Mouse (Mus musculus): ENCODE data around the gene Cntfr.

Cntfr gene

DNA sequence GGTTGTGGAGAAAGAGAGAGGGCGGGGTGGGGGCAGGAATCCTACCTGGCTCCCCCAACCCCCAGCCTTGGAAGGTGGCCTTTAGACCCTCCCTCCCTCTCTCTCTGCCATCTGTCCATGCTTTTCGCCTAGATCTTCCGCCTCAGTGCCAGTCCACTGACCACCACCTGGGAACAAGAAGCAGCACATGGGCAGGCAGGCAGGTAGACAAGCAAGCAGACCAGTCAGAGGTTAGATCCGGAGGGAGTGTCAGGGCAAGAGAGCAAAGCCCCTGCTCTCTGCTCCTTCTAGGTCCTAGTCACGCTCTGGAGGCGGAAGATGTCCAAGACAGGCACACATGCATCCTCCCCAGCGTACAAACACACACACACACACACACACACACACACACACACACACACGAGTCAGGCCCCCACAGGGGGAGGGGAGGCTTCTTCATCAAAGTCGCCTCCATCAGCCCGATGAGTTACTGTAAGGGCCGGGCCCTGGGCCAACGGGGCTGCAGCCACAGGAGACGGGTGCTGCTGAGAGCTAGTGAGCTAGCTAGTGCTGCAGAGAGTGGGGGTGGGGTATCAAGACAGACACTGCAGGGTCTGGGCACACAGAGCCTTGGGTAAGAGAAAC lies 19.8 kb downstream of the Cntfr start:
- DNase-seq (ENCODE audit: low spot score), result no peak

DNA sequence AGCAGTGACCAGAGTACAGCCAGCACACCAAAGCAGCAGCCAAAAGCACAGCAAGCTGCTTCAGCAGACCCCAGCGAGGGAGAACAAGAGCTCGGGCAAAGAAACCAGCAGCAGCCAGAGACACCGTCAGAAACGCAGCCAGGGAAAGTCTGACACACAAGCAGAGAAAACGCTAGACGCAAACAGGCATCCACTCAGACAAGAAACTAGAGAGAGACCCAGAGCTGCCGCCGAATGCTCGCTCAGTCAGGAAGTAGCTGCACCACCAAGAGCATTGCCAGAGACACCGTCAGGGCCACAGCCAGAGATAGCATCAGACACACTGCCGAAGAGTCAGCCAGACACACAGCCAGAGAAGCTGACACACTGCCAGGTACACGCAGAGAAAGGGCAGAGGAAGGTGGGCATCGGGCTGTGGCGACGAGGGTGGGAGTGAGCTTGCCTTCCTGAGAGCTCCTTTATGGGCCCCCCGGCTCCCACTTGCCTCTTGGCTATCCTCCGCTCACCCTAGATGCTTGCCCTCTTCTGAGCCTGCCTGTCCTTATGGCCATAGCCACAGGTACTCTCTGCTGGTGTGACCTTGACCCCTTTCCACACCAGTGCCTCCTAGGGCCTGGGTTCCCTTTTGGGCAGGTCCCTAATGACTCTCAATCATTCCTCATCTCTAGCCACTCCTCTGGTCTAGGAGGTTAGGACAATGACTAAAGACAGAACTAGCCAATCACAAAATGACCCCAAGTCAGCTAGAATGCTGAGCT lies 20.5 kb downstream of the Cntfr start:
- no peak for DNase-seq (ENCODE audit: low spot score)

DNA sequence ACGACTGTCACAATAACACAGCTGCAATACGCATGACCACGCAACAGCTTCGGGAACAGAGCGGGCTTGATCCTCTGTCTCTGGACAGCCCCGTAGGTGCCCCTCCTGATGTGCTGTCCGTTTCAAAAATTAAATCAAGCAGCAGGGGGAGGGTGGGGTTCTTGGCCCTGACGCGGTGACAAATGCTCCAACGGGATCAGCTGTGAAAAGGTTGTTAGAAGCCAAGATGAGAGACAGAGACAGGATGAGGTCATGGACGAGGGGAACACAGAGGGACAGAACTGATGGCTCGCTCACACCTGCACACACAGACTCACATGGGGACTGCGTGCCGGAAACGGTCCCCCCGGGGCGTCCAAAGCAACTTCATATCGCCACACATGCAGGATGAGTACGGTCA lies 23.7 kb downstream of the Cntfr start:
- no peak for DNase-seq (ENCODE audit: low spot score)

DNA sequence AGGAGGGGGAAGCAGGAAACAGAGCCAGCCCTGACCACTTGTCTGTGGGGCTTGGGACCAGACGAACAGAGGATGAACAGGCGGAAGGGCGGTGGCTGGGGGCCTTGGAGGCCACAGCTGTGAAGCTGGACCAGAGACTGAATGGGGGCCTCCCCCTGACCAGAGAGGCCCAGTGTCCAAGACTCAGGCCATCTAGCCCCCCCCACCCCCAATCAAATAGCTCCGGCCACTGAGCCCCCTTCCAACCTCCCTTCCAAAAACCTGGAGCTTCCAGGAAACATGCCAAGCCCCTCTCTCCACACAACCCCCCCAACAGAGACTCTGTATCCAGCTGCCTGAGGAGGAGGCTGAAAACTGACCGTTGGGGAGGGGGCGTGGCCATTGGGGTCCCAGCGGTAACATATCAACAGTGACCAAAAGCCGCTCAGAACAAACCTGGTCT lies 24.3 kb downstream of the Cntfr start:
- no peak for DNase-seq (ENCODE audit: low spot score)

DNA sequence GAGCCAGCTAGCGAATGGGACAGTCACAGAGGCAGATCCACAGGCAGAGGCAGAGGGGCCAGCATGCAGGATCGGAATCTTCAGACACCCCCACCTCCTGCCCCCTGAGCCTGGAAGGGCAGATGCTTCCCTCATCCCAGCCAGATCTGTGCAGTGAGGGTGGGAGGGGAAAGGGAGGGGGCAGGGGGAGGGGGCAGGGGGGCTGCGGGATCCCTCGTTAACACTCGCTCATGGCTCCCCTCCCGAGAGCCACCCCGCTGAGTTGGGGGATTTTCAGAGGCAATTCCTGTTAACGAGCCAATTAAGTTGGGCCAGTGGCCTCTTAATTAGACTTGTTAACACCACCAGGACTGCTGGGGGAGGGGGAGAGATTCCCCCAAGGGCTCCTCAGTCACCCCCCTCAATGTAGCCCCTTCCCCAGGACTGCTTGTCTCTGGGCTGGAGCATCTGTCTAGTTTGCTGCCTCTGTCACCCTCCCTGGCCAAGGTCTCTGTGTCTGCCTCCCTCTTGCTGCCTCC lies 24.9 kb downstream of the Cntfr start:
- peak; percentile 67 for DNase-seq (ENCODE audit: low spot score)

DNA sequence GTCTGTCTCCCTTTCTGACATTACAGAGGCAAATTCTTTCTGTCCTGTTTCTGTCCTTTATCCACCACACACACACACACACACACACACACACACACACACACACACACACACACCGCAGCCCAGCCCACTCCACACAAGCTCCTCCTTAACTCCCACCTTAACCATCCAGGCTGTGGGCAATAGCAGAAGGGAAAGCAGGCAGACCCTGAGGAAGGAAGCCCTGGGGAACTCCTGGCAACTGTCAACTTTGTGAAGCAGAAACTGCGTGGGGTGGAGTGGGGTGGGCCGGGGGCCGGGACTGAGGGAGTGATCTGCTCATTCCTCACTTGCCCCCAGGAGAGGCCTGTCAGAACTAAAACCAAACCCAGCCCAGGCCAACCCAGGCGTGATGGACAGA lies 25.4 kb downstream of the Cntfr start:
- no peak for DNase-seq (ENCODE audit: low spot score)

DNA sequence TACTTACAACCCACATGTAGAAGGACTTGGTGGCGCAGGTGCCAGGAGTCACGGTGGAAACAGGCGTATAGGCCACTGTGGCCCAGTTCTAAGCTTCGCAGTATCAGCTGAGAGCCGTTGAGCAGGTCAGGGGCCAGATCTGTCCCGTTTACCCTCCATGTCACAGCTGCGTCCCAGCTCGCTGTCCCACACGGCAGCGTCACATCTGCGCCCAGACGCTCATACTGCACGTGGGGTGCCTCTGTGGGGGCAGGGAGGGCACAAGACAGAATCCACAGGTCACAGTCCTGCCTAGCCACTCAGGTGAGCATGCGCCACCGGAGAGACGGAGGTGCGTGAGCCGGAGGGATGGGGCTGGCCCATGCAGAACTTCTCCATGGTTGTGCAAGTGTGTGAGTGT lies 26.1 kb downstream of the Cntfr start:
- no peak for DNase-seq (ENCODE audit: low spot score)

DNA sequence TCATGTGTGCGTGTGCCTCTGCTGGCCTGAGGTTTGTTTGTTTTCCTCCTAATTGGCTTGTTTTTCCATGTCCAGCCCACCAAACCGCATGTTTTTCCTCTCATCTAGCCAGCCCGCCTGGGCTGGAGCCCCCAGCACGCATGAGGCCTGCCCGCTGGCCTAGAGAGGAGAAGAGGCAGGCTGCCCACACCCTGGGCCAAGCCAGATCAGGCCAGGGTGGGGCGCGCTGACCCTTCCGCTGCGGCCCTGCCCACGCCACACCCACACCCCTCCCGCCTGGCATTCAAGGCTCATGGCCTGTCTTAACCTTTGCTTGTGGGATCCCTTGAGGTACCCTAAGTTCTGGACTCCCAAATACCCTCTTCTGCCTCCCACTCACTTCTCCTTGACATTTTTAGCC lies 30.2 kb downstream of the Cntfr start:
- DNase-seq (ENCODE audit: low spot score), result no peak

DNA sequence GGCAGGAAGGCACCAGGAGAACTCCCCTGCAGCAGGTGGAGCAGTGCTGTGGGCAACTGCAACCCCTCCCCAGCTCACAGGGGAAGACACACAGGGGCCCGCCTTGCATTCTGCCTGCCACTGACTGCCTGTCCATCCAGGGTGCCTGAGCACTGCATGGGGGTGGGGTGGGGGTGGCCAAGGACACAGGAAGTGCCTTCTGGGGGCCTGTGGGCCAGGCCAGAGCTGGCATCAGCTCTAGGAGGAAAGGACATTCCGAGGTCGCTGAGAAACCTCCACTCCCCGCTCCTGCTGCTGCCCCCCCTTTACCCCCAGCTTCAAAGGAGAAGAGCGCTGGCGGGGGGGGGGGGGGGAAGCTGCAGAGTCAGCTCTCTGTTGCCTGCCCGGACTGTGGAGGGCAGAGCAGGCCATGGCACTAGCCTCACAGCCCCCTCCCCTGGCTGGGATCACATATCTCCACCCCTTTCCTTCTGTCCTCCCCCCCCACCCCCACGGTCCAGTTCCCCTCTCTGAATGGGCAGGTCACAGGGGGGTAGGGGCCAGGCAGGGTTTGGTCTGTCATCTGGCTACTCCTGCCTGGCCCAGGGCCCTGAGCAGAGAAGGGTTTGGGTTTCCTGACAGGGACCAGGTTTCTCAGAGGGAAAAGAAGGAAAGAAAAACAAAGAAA lies 31.7 kb downstream of the Cntfr start:
- DNase-seq (ENCODE audit: low spot score), result peak; percentile 71

DNA sequence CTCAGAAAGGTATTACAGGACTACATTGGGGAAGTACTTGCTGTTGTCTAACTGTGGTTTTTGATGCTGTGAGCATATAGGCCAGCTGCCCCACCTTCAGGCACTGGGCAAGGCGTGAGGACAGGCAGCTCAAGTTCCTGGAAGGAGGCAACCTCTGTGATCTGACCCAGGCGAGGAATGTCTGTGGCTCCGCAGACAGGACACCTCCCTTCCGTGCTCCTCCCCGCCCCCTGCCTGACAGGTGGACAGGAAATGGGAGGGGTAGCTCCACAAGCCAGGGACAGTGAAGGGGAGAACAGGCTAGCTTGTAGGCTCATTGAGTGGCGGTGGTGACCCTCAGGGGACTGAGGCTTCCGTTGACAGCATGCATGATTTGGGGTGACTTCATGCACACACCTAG lies 32.4 kb downstream of the Cntfr start:
- DNase-seq (ENCODE audit: low spot score), result no peak

DNA sequence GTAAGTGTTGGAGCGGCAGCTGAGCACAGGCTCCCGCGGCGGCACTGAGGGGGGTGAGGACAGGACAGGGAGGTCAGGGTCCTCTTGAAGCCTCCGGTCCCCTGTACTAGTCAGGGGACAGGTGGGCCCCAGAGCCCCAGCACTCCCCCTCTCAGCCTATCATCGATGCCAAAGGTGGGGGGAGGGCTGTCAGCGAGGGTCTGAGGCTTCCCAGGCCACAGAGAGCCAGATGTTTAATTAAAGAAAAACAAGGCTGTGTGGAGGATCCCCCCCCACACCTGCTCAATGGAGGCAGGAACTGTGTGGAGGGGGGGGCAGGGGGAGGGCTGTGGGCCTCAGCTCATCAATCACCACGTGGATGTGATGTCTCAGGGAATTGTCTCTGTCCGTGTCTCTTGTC lies 33.3 kb downstream of the Cntfr start:
- DNase-seq (ENCODE audit: low spot score), result no peak

DNA sequence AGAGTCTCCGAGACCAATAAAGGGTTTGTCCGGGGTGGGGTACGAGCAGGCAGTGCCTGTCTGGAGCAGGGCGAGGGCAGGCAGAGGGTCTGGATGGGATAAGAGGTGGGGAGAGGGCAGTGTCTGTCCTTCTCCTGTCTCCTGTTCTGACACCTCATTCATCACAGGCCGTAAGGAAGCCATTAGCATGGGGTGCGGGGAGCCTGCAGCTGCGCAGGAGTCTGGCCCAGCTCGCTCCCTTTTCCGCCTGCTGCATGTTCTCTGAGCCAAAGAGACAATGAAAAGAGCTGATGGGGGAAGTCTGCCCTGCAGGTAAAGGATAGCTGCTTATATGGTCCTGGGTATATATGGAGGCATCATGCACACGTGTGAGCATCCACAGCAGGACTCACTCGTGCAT lies 34.2 kb downstream of the Cntfr start:
- no peak for DNase-seq (ENCODE audit: low spot score)

DNA sequence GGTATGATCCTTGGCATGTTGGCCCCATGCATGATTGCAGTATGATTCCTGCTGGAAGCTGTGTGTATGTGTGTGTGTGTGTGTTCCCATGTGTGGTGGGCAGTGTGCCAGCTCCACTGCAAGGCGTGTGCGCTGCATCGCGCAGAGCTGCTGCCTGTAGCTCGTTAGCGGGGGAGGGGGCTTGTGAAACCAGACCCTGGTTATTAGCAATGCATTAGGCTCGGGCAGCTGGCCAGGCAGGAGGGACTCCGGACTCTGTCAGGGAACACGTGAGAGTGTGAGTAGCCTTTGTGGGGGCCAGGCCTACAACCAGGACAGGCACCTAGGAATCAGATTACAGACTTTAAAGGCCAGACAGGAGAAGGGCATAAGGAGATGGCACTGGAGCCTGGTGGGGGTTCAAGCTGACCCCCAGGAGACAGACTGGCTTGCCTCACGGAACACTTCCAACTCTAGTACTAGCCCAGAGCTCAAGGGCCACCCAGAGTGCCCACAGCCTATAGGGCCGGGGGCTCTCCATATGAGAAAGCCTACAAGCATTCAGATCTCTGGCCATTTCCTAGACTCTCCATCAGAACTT lies 35.9 kb downstream of the Cntfr start:
- DNase-seq (ENCODE audit: low spot score), result peak; percentile 83

DNA sequence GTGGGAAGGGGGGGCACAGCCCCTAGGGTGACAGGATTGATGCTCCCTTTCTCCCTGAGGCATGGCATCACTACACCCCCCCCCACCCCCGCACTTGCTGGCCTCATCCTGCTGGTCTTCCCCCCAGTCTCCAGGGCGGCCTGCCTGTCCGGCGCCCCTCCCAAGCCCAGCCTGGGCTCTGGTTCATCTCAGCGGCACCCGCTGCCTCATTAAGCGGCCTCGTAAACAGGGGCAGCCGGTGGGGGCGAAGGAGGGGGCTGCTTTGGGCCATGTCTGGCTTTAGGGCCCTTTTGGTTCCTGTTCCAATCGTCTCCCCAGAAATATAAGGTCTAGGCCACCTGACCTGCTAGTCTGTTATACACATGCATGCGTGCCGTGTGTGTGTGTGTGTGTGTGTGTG lies 37.3 kb downstream of the Cntfr start:
- no peak for DNase-seq (ENCODE audit: low spot score)

DNA sequence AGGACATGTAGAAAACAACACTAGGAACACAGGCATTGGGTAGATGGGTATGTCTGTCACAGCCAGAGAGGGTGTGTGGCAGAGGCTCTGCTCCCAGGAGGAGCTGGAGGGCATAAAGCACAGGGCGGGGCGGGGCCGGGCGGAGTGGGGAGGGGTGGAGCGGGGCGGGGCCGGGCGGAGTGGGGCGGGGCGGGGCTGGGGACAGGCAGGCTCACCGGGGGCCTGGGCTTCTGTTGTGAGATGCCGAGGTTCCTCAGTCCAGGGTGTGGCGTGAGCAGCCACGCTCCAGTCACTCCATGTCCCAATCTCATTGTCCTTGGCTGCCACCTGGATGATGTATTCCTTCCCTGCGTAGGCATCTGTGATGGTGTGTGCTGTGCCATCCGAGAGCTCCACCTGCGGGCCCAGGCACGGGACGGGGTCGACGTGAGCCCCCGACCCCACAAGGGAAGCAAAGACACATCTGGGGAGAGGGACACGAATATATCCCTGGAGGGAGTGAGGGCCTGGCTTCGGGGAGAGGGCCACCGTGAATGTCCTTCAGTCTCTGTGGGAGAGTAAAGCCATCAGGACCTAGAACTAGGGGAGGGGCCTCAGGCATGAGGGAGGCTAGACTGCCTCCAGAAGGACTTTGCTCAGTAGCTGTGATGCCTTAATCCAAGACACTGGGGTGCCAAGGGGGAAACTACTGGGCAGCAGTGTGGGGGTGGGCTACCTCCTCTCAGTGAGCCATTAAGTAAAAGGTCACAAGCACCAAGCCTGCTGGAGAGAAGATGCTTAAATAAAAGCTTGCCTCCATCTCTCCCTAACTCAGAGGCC lies 38.1 kb downstream of the Cntfr start:
- DNase-seq (ENCODE audit: low spot score), result no peak

DNA sequence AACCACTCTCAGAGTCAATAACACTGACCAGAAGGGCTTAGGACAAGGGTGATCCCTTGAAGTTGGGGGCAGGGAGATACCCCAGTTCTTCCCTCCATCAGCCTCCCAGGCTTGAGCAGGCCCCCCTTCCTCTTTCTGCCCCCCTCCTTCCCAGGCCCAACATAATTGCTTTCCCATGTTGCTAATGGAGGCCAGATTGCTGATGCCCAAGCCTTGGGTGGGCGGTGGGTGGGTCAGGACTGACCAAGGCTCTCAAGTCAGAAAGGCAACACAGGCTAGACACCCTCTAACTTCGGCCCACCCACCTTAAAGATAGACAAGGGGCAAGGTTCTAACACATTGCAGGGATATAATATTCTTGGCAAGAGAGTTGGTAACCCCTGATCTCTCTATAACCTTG lies 41.4 kb downstream of the Cntfr start:
- DNase-seq (ENCODE audit: low spot score), result no peak

DNA sequence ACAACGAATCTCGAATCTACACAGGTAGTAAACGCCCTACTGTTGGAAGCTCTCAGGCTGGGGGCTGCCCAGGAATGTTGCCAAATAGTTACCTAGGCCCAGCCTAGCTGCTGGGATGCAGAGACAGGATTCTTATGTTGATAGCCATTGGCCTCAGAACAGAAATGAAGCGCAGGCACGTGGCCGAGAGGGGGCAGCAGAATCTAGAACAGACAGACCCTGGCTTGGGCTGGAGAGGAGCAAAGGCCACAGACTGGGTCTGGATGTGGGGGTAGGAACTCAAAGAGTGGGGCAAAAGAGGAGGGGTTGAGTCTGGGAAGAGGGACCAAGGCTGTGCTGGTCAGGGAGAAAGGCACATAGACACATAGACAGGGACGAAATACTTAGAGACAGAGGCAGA lies 42.7 kb downstream of the Cntfr start:
- peak; percentile 86 for DNase-seq (ENCODE audit: low spot score)

DNA sequence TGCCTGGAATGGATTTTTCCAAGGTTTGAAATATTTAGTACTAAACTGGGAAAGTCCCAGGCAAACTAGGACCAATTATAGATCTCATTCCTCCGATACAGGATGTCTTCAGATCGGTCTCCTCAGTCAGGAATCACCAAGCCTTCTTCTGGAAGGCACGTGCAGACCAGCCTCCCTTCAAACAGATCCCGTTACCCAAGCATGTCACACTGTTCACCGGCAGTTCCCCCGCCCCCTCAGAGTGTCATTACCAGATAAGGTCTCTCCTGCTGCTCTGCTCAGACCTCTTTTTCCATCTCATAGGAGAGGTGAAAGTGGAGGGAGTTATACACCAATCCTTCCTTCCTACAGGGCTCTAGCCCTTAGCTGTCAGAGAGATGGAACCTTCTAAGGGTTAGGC lies 43.2 kb downstream of the Cntfr start:
- no peak for DNase-seq (ENCODE audit: low spot score)

DNA sequence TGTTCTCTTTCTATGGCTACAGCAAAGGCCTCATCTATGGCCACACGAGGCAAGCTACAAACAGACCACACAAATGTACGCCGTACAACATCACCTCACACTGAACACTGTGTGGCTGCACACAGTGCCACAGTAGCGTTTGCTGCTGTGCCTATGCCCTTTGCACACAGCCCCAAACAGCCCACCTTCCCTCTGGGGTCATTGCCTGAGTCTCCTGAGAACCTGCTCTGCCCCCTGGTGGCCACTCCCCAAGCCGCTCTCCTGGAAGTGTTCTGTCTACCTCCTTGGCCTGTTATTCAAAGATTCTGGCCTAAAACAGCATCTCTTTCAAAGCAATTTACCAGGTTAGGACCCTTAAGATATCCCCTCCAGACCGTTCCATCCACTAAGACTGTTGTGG lies 43.6 kb downstream of the Cntfr start:
- peak; percentile 93 for DNase-seq (ENCODE audit: low spot score)

DNA sequence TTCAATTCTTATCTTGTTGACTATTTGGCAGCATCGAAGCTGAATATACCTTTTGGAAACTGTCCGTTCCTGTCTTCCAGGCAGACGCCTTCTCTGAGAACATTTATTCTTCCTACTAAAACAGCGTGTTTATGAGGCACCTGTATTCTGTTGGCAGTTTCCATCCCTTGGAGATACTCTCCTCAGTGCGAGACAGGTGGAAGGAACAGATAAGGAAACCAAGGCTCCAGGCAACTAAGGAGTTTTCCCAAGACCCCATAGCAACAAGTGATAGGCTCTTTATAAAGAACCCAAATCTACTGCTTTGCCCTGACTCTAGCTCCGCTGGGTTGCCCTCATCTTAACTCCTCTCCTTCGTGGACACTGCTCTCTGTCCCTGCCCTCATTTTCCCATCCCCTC lies 48.3 kb downstream of the Cntfr start:
- no peak for DNase-seq (ENCODE audit: low spot score)

DNA sequence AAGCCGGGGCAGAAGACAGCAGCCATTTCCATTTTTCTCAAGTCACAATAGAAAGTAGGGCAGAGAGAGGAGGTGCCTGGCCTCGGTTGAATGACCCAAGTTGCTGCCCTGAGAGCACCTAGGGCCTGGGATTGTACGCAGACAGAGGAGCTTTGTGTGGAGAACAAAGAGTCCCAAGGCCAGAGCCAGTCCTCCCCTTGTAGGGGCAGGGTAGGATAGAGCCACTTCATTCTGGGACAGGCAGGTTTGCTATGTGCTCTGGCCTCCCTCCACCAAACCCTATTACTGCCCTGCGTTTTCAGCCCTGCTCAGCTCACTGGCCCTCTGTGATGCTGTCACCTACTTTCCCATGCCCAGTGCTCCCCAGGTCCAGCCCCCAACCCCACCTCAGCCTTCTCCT lies 48.7 kb downstream of the Cntfr start:
- DNase-seq (ENCODE audit: low spot score), result no peak

DNA sequence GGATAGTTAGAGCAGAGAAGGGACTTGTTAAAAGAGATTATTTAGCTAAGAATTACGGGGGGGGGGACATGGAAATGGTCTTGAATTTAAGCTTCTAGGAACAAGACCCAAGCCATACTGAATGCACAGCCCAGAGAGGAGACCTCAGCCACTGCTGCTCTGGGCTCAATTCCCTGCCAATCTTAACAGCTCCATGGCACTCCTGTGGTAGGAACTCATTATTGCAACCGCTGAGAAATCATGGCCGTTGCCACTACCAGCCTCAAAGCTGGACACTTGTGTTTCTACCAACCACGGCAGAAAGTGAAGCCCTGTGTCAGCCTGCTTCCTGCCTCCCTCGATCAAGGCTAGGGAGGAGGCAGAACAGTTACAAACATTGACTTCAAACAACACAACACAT lies 51.4 kb downstream of the Cntfr start:
- peak; percentile 68 for DNase-seq (ENCODE audit: low spot score)
